8 mouse cellular contexts compared by ENCODE assay signal in genomic region chr9:107571534-107572326, GRCm38 (mm10). TPM values are rescaled to one million over a fixed set of nuclear protein-coding genes. Genes with fewer than 3 reads are reported as not detected.
DNase-seq lines count a peak whose midpoint lies in the region; ATAC-seq and TF ChIP-seq lines count a peak whose summit lies in the region.

No protein-coding gene starts in this region.

- peak overlapping the region; percentile 79 for H3K4me3 ChIP-seq in heart, adult 2 months
- H3K4me3 ChIP-seq in embryonic facial prominence, embryonic 12.5 days: no peak overlapping the region
- peak overlapping the region; percentile 83; the same call in 1 of the 2 replicates for H3K4me3 ChIP-seq in limb, embryonic 10.5 days
- no peak overlapping the region for H3K4me3 ChIP-seq in thymus, adult 2 months (ENCODE audit: control insufficient read depth, insufficient read depth, low read length)

- TF ChIP-seq CTCF in heart, adult 2 months (IDR thresholded peaks at IDR 0.05): no peak
- TF ChIP-seq CTCF in thymus, adult 2 months (IDR thresholded peaks at IDR 0.05; ENCODE audit: borderline replicate concordance, control insufficient read depth, extremely low read depth, insufficient read depth, low read length, poor library complexity): no peak

- no peak for ATAC-seq in embryonic facial prominence, embryonic 12.5 days (ENCODE audit: insufficient number of reproducible peaks, insufficient read depth, low FRiP score, low TSS enrichment)
- no peak for ATAC-seq in inflammation-experienced regulatory T-cells, adult 6 months

- intact Hi-C loops in heart, adult 2 months (cut with DNase I): no loop called here

- no peaks in the 10 kb centered on the region for H3K27me3 ChIP-seq in heart, adult 2 months (ENCODE audit: control insufficient read depth, insufficient read depth, low read length)
- H3K27me3 ChIP-seq in embryonic facial prominence, embryonic 12.5 days: no peaks in the 10 kb centered on the region
- no peaks in the 10 kb centered on the region for H3K27me3 ChIP-seq in limb, embryonic 10.5 days (ENCODE audit: low read depth, poor library complexity, severe bottlenecking)
- H3K27me3 ChIP-seq in thymus, adult 2 months (ENCODE audit: control insufficient read depth, insufficient read depth, low read length): no peaks in the 10 kb centered on the region

- H3K79me2 ChIP-seq in heart, adult 2 months (replicated peaks; ENCODE audit: control insufficient read depth, insufficient read depth, low read length): no peaks in the 10 kb centered on the region

- H3K9me3 ChIP-seq in embryonic facial prominence, embryonic 12.5 days: no peaks in the 10 kb centered on the region
- no peaks in the 10 kb centered on the region for H3K9me3 ChIP-seq in limb, embryonic 10.5 days (replicated peaks)

- peak overlapping the region; percentile 86 for H3K4me2 ChIP-seq in embryonic facial prominence, embryonic 12.5 days (replicated peaks)

- peak; percentile 83 for TF ChIP-seq EP300 in heart, adult 2 months (IDR thresholded peaks at IDR 0.05; ENCODE audit: insufficient read depth, low read depth, low read length)

- H3K4me1 ChIP-seq in heart, adult 2 months (ENCODE audit: control insufficient read depth, insufficient read depth, low read length): peaks cover 14% of the 10 kb centered on the region
- H3K4me1 ChIP-seq in embryonic facial prominence, embryonic 12.5 days: peaks cover 40% of the 10 kb centered on the region
- peaks cover 58% of the 10 kb centered on the region for H3K4me1 ChIP-seq in limb, embryonic 10.5 days
- peaks cover 22% of the 10 kb centered on the region for H3K4me1 ChIP-seq in thymus, adult 2 months (replicated peaks; ENCODE audit: control insufficient read depth, insufficient read depth, low read length)

- H3K9ac ChIP-seq in heart, adult 2 months (ENCODE audit: low read depth, low read length): peak overlapping the region; percentile 79; the same call in 1 of the 2 replicates
- H3K9ac ChIP-seq in embryonic facial prominence, embryonic 12.5 days: peak overlapping the region; percentile 84; the same call in 1 of the 2 replicates

- TF ChIP-seq POLR2A in heart, adult 2 months (IDR thresholded peaks at IDR 0.05; ENCODE audit: insufficient read depth, low read depth, low read length): peak; percentile 57
- TF ChIP-seq POLR2A in thymus, adult 2 months (IDR thresholded peaks at IDR 0.05; ENCODE audit: control insufficient read depth, extremely low read depth, insufficient read depth, low read length, poor library complexity): no peak

- H3K36me3 ChIP-seq in heart, adult 2 months (ENCODE audit: control insufficient read depth, insufficient read depth, low read length): no peaks in the 10 kb centered on the region
- peaks cover 44% of the 10 kb centered on the region for H3K36me3 ChIP-seq in embryonic facial prominence, embryonic 12.5 days
- peaks cover 56% of the 10 kb centered on the region for H3K36me3 ChIP-seq in limb, embryonic 10.5 days
- no peaks in the 10 kb centered on the region for H3K36me3 ChIP-seq in thymus, adult 2 months (ENCODE audit: control insufficient read depth, insufficient read depth, low read length)

- 70% methylated on average over 22 of the region's 22 CpGs for WGBS in heart, adult 2 months
- WGBS in embryonic facial prominence, embryonic 12.5 days: 95% methylated on average over 22 of the region's 22 CpGs
- 95% methylated on average over 22 of the region's 22 CpGs for WGBS in limb, embryonic 10.5 days
- 93% methylated on average over 22 of the region's 22 CpGs for whole genome bisulfite sequencing in thymus, adult 2 months

- no peak for DNase-seq in heart, adult 2 months
- DNase-seq in heart, adult 8-10 months (ENCODE audit: low spot score): no peak
- no peak for DNase-seq in limb, embryonic 10.5 days (ENCODE audit: low spot score)
- peak; percentile 71 for DNase-seq in lung, postnatal 36 days
- no peak for DNase-seq in thymus, adult 2 months
- no peak for DNase-seq in embryo, embryonic 10.5 days (ENCODE audit: low spot score)

- H3K27ac ChIP-seq in heart, adult 2 months: peak overlapping the region; percentile 95
- H3K27ac ChIP-seq in embryonic facial prominence, embryonic 12.5 days: no peak overlapping the region
- H3K27ac ChIP-seq in limb, embryonic 10.5 days: no peak overlapping the region; the same call in 1 of the 2 replicates
- H3K27ac ChIP-seq in thymus, adult 2 months (ENCODE audit: control insufficient read depth, insufficient read depth, low read length): no peak overlapping the region

RNA-seq across cellular contexts. Expression of gene Hyal2, which starts 4.0 kb away (rescaled TPM):
- total RNA-seq in heart, adult 2 months (2021): 10 to 100 TPM; 40.8 to 43.6 TPM
- 39.2 and 40.2 TPM in 2 replicates for polyA plus RNA-seq in heart, adult 2 months (2012; rRNA removed)
- total RNA-seq in heart, adult 8-10 months (2022): 10 to 100 TPM; 31.2 to 45.8 (median 40.6) TPM
- 132 and 134 TPM in 2 replicates for polyA plus RNA-seq in embryonic facial prominence, embryonic 12.5 days (2016; fragmentation: Nextera tagmentation; extraction: Ambion mirVana)
- 160 and 168 TPM in 2 replicates for polyA plus RNA-seq in limb, embryonic 10.5 days (2016; fragmentation: Nextera tagmentation; extraction: Ambion mirVana)
- polyA plus RNA-seq in inflammation-experienced regulatory T-cells, adult 6 months (2017; shearing (Covaris generic)): 10 to 100 TPM in 2 of 3 experiments, 1 to 10 TPM in 1; 8.2 to 13.9 (median 10.3) TPM
- 35.6 and 39.8 TPM in 2 replicates for polyA plus RNA-seq in thymus, adult 2 months (2012; rRNA removed)

RNA-seq across cellular contexts. Expression of gene Hyal1, which starts 5.0 kb away (rescaled TPM):
- total RNA-seq in heart, adult 2 months (2021): 1 to 10 TPM; 5.1 to 5.9 TPM
- 6.9 and 8.2 TPM in 2 replicates for polyA plus RNA-seq in heart, adult 2 months (2012; rRNA removed)
- 1 to 10 TPM; 4.6 to 6.6 (median 5.1) TPM for total RNA-seq in heart, adult 8-10 months (2022)
- 12.2 and 13.2 TPM in 2 replicates for polyA plus RNA-seq in embryonic facial prominence, embryonic 12.5 days (2016; fragmentation: Nextera tagmentation; extraction: Ambion mirVana)
- 7.9 and 10.2 TPM in 2 replicates for polyA plus RNA-seq in limb, embryonic 10.5 days (2016; fragmentation: Nextera tagmentation; extraction: Ambion mirVana)
- polyA plus RNA-seq in inflammation-experienced regulatory T-cells, adult 6 months (2017; shearing (Covaris generic)): 1 to 10 TPM; 2.9 to 7.0 (median 5.8) TPM
- polyA plus RNA-seq in thymus, adult 2 months (2012; rRNA removed): 8.3 and 10.9 TPM in 2 replicates

RNA-seq across cellular contexts. Expression of gene Naa80, which starts 7.0 kb away (rescaled TPM):
- 10 to 100 TPM; 14.9 to 17.4 TPM for total RNA-seq in heart, adult 2 months (2021)
- polyA plus RNA-seq in heart, adult 2 months (2012; rRNA removed): 30.0 and 45.4 TPM in 2 replicates
- total RNA-seq in heart, adult 8-10 months (2022): 10 to 100 TPM; 18.8 to 24.3 (median 21.1) TPM
- polyA plus RNA-seq in embryonic facial prominence, embryonic 12.5 days (2016; fragmentation: Nextera tagmentation; extraction: Ambion mirVana): 15.0 and 15.4 TPM in 2 replicates
- 20.1 and 22.5 TPM in 2 replicates for polyA plus RNA-seq in limb, embryonic 10.5 days (2016; fragmentation: Nextera tagmentation; extraction: Ambion mirVana)
- 10 to 100 TPM; 13.8 to 23.8 (median 19.2) TPM for polyA plus RNA-seq in inflammation-experienced regulatory T-cells, adult 6 months (2017; shearing (Covaris generic))
- 102 and 103 TPM in 2 replicates for polyA plus RNA-seq in thymus, adult 2 months (2012; rRNA removed)

RNA-seq across cellular contexts. Expression of gene Tusc2, which starts 8.7 kb away (rescaled TPM):
- 10 to 100 TPM; 31.7 to 39.1 TPM for total RNA-seq in heart, adult 2 months (2021)
- polyA plus RNA-seq in heart, adult 2 months (2012; rRNA removed): 45.8 and 60.4 TPM in 2 replicates
- total RNA-seq in heart, adult 8-10 months (2022): 10 to 100 TPM; 40.0 to 46.9 (median 40.2) TPM
- 54.1 and 54.8 TPM in 2 replicates for polyA plus RNA-seq in embryonic facial prominence, embryonic 12.5 days (2016; fragmentation: Nextera tagmentation; extraction: Ambion mirVana)
- 60.4 and 62.5 TPM in 2 replicates for polyA plus RNA-seq in limb, embryonic 10.5 days (2016; fragmentation: Nextera tagmentation; extraction: Ambion mirVana)
- 1 to 10 TPM; 5.3 to 8.5 (median 7.7) TPM for polyA plus RNA-seq in inflammation-experienced regulatory T-cells, adult 6 months (2017; shearing (Covaris generic))
- 67.3 and 68.1 TPM in 2 replicates for polyA plus RNA-seq in thymus, adult 2 months (2012; rRNA removed)

RNA-seq across cellular contexts. Expression of gene Hyal3, which starts 8.9 kb away (rescaled TPM):
- under 1 TPM; 0.29 to 0.34 TPM for total RNA-seq in heart, adult 2 months (2021)
- 0.26 and 0.31 TPM in 2 replicates for polyA plus RNA-seq in heart, adult 2 months (2012; rRNA removed)
- under 1 TPM; 0.20 to 0.72 (median 0.25) TPM for total RNA-seq in heart, adult 8-10 months (2022)
- 1.4 and 1.5 TPM in 2 replicates for polyA plus RNA-seq in embryonic facial prominence, embryonic 12.5 days (2016; fragmentation: Nextera tagmentation; extraction: Ambion mirVana)
- polyA plus RNA-seq in limb, embryonic 10.5 days (2016; fragmentation: Nextera tagmentation; extraction: Ambion mirVana): 0.56 and 0.82 TPM in 2 replicates
- 1 to 10 TPM in 1 of 3 experiments, under 1 TPM in 2; 0.59 to 1.7 (median 0.94) TPM for polyA plus RNA-seq in inflammation-experienced regulatory T-cells, adult 6 months (2017; shearing (Covaris generic))
- polyA plus RNA-seq in thymus, adult 2 months (2012; rRNA removed): 2.4 TPM in 2 replicates

Comparison
In these comparisons a context has a peak if more than half of its experiments do, and no peak if none do; other contexts are left out.
1. H3K4me3 ChIP-seq: peak in heart, adult 2 months (single experiment) and limb, embryonic 10.5 days (single experiment); none in embryonic facial prominence, embryonic 12.5 days (single experiment) and thymus, adult 2 months (single experiment).